Mouse (Mus musculus) lung, postnatal 0 days (tissue): ENCODE measurements around the gene Hoxa3.

Source experiments
- CTCF ChIP-seq: IDR thresholded peaks from 2 replicates; pipeline ENCODE4 v1.5.1; 2016; ENCODE audit warnings: antibody characterized with exemption, mild to moderate bottlenecking
- EP300 ChIP-seq: IDR thresholded peaks from 2 replicates; pipeline ENCODE4 v1.6.1; 2016; ENCODE audit warnings: antibody characterized with exemption, mild to moderate bottlenecking, control low read depth

DNA sequence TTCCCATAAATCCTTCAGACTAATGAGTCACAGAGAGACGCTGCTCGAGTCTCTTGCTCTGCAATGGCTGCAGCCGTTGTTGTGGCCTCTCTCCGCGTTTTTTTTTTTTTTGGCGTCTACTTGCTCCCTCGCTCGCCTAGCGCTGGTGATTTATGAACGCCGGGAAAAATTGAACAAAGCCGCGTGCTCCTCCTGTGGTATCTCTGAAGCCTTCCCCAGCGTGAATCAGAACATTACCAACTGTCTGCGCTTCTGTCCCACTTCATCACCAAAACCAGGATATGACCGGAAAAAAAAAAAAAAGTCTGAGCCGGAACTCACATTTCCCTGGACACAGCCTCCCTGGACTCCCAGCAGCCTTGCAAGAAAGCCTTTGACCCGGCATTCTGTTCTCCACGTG is 27.9 kb downstream of the Hoxa3 start:
- no peak for TF ChIP-seq CTCF
- TF ChIP-seq EP300: no peak
